Mouse (Mus musculus): Measurements from ENCODE around the gene Slc6a21.

GRCm38 (mm10) chr7:45234922-45235571 lies 42.3 kb upstream of the Slc6a21 start:
- TF ChIP-seq CTCF (IDR thresholded peaks at IDR 0.05; ENCODE audit: extremely low read depth, insufficient read depth, insufficient read length, insufficient replicate concordance) (no peak), POLR2A (IDR thresholded peaks at IDR 0.05; ENCODE audit: low read depth, low read length) (no peak)

Measured in spleen, adult 2 months (tissue).